Mouse (Mus musculus) ES-Bruce4 (cell line): ENCODE measurements at regions not wholly inside any gene's neighbourhood (a gene's known extent, or its start where the extent isn't known, plus 50 kb on each side); places are given as distances from the start of the nearest gene placed in this dataset.

ENCODE experiments used
- CTCF ChIP-seq: IDR thresholded peaks from one replicate; pipeline ENCODE4 v1.8.1; 2011; ENCODE audit warnings: low read depth, low read length
- EP300 ChIP-seq: IDR thresholded peaks from 2 replicates; pipeline ENCODE4 v1.6.1; 2011; ENCODE audit warnings: low read depth, low read length; ENCODE audit not compliant: insufficient read depth

- TF ChIP-seq CTCF = no peak
- TF ChIP-seq EP300 = no peak
These were observed 429.0 kb downstream of the Nedd1 start for GRCm38 (mm10) chr10:92293261-92293660.
